Mouse (Mus musculus): Measurements from ENCODE around the gene Kremen2. TPM values are rescaled to one million over a fixed set of nuclear protein-coding genes. Genes with fewer than 3 reads are reported as not detected.
"Not testable (repeated sequence)": the region's sequence is repeated elsewhere in the genome, so short reads cannot be mapped to it uniquely, and the experiment has no call there.

Kremen2 gene
- polyA plus RNA-seq, 1 experiment from 2014 or later, result 1.0 TPM

DNA sequence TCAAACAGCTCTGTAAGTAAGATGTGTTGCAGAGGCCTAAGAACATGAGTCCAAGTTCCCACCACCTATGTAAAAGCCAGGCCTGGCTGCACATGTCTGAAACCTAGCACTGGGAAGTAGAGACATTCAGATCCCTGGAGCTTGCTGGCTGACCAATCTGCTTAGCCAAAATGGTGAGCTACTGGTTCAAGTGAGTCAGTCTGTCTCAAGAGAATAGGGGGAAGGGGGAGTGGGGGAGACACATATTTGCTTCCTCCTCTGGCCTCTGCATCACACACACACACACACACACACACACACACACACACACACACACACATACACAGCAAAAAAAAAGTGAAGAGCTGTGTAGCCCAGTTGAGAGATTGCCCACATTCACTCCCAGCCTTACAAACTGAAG is 37.7 kb upstream of the Kremen2 start:
- no peak overlapping the region for H3K9ac ChIP-seq (replicated peaks; ENCODE audit: low read depth, low read length)
- H3K4me3 ChIP-seq (replicated peaks; ENCODE audit: low read length), result no peak overlapping the region
- H3K9me3 ChIP-seq (ENCODE audit: control insufficient read depth, low read length), result no peaks in the 10 kb centered on the region
- no peaks in the 10 kb centered on the region for H3K36me3 ChIP-seq (ENCODE audit: control insufficient read depth, insufficient read depth)
- H3K27ac ChIP-seq (ENCODE audit: low read length), result no peak overlapping the region
- ATAC-seq, result no peak
- H3K27me3 ChIP-seq (replicated peaks; ENCODE audit: control insufficient read depth, insufficient read depth, low read length), result no peaks in the 10 kb centered on the region
- peaks cover 9% of the 10 kb centered on the region for H3K4me1 ChIP-seq (replicated peaks; ENCODE audit: control insufficient read depth, insufficient read depth, low read length)
- H3K4me2 ChIP-seq (ENCODE audit: low read length), result no peak overlapping the region

GRCm38 (mm10) chr17:23778447-23778846 is 32.8 kb upstream of the Kremen2 start:
- Histone ChIP-seq H3K27ac (ENCODE audit: low read length) (no peak overlapping the region), H3K27me3 (replicated peaks; ENCODE audit: control insufficient read depth, insufficient read depth, low read length) (no peaks in the 10 kb centered on the region), H3K4me3 (replicated peaks; ENCODE audit: low read length) (no peak overlapping the region), H3K36me3 (ENCODE audit: control insufficient read depth, insufficient read depth) (no peaks in the 10 kb centered on the region), H3K9ac (replicated peaks; ENCODE audit: low read depth, low read length) (no peak overlapping the region), H3K4me1 (replicated peaks; ENCODE audit: control insufficient read depth, insufficient read depth, low read length) (0 out of 2 replicates have a peak, but pooled peaks cover 2% of the 10 kb centered on the region), H3K4me2 (ENCODE audit: low read length) (no peak overlapping the region), H3K9me3 (ENCODE audit: control insufficient read depth, low read length) (no peaks in the 10 kb centered on the region)
- no peak for ATAC-seq
- WGBS, result 44% methylated on average over 2 of the region's 2 CpGs

DNA sequence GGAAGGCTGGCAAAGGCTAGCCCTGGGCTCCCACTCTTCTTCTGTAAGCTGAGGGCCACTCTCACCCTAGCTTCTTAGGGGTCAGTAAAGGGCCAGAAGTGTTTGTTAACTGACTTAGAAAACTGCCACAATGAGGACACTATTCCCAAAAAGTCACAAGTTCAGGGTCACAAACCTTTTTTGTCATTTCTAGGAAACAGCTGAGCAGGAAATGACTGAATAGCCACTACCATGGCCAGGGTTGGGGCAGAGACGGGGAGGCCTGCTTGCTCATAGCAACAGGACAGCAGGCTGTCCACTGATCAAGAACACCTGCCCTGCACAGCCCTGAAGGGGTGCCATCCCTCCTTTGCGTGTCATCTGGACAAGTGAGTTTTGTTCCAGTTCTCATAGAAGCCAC is 31.5 kb upstream of the Kremen2 start:
- H3K9ac ChIP-seq (replicated peaks; ENCODE audit: low read depth, low read length), result no peak overlapping the region
- H3K36me3 ChIP-seq (ENCODE audit: control insufficient read depth, insufficient read depth), result no peaks in the 10 kb centered on the region
- 80% methylated on average over 2 of the region's 2 CpGs for WGBS
- no peak overlapping the region for H3K4me3 ChIP-seq (replicated peaks; ENCODE audit: low read length)
- H3K4me2 ChIP-seq (ENCODE audit: low read length), result no peak overlapping the region
- H3K4me1 ChIP-seq (replicated peaks; ENCODE audit: control insufficient read depth, insufficient read depth, low read length), result peaks cover 3% of the 10 kb centered on the region
- no peak for ATAC-seq
- H3K27me3 ChIP-seq (replicated peaks; ENCODE audit: control insufficient read depth, insufficient read depth, low read length), result no peaks in the 10 kb centered on the region
- H3K9me3 ChIP-seq (ENCODE audit: control insufficient read depth, low read length), result no peaks in the 10 kb centered on the region
- no peak overlapping the region for H3K27ac ChIP-seq (ENCODE audit: low read length)

GRCm38 (mm10) chr17:23776216-23776615 is 30.6 kb upstream of the Kremen2 start:
- no peak for ATAC-seq

DNA sequence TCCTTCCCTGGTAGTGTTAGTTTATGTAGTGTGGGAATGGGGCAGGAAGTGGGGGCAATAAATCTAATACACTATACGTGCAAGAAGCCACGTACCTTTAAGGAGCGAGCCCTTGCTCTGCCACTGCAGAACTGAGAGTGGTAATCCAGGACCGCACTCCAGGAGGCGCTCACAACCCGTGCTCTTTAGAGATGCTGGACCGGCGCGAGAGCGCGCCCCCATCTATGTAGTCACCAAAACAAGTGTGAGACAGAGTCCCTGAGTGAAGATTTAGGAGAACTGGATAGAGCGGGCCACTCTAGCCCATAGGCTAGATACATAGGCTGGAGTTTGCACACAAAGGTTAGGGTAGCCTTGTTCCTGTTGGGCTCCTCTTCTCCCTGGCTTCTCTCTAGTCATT is 28.5 kb upstream of the Kremen2 start:
- Histone ChIP-seq H3K4me2 (ENCODE audit: low read length) (no peak overlapping the region), H3K27me3 (replicated peaks; ENCODE audit: control insufficient read depth, insufficient read depth, low read length) (no peaks in the 10 kb centered on the region), H3K36me3 (ENCODE audit: control insufficient read depth, insufficient read depth) (no peaks in the 10 kb centered on the region), H3K4me1 (replicated peaks; ENCODE audit: control insufficient read depth, insufficient read depth, low read length) (peaks cover 16% of the 10 kb centered on the region), H3K9me3 (ENCODE audit: control insufficient read depth, low read length) (no peaks in the 10 kb centered on the region), H3K9ac (replicated peaks; ENCODE audit: low read depth, low read length) (no peak overlapping the region), H3K27ac (ENCODE audit: low read length) (no peak overlapping the region), H3K4me3 (replicated peaks; ENCODE audit: low read length) (no peak overlapping the region)
- 6% methylated on average over 12 of the region's 12 CpGs for WGBS
- ATAC-seq, result no peak

More at GRCm38 (mm10) chr17:23776216-23776615, 30.6 kb upstream of the Kremen2 start:
- Histone ChIP-seq H3K9ac (replicated peaks; ENCODE audit: low read depth, low read length) (no peak overlapping the region), H3K4me2 (ENCODE audit: low read length) (no peak overlapping the region), H3K27ac (ENCODE audit: low read length) (no peak overlapping the region), H3K4me1 (replicated peaks; ENCODE audit: control insufficient read depth, insufficient read depth, low read length) (peaks cover 7% of the 10 kb centered on the region), H3K27me3 (replicated peaks; ENCODE audit: control insufficient read depth, insufficient read depth, low read length) (no peaks in the 10 kb centered on the region), H3K36me3 (ENCODE audit: control insufficient read depth, insufficient read depth) (no peaks in the 10 kb centered on the region), H3K4me3 (replicated peaks; ENCODE audit: low read length) (no peak overlapping the region), H3K9me3 (ENCODE audit: control insufficient read depth, low read length) (no peaks in the 10 kb centered on the region)
- 76% methylated on average over 10 of the region's 10 CpGs for WGBS

DNA sequence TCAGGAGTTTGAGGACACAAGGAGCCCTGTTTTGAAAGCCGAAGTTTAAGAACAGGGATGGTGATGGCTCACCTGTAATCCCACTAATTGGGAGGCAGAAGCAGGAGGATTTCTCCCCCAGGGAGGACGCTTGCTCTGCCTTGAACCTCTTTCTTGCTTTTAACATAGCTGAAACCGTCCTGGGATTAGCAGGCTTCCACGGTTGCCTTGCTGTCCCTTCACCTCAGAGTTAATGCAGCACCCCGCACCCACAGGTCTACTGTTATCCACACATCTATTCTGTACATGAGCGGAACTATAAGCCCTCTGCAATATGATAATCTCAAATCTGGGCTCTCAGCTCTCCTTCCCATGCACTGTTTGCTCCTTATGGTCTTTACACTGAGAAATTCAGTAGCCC is 28.0 kb upstream of the Kremen2 start:
- no peak for ATAC-seq
- Histone ChIP-seq H3K4me3 (replicated peaks; ENCODE audit: low read length) (no peak overlapping the region), H3K9me3 (ENCODE audit: control insufficient read depth, low read length) (no peaks in the 10 kb centered on the region), H3K4me1 (replicated peaks; ENCODE audit: control insufficient read depth, insufficient read depth, low read length) (peaks cover 16% of the 10 kb centered on the region), H3K9ac (replicated peaks; ENCODE audit: low read depth, low read length) (no peak overlapping the region), H3K36me3 (ENCODE audit: control insufficient read depth, insufficient read depth) (no peaks in the 10 kb centered on the region), H3K4me2 (ENCODE audit: low read length) (no peak overlapping the region), H3K27me3 (replicated peaks; ENCODE audit: control insufficient read depth, insufficient read depth, low read length) (no peaks in the 10 kb centered on the region), H3K27ac (ENCODE audit: low read length) (no peak overlapping the region)
- WGBS, result 73% methylated on average over 6 of the region's 6 CpGs

- 69% methylated on average over 2 of the region's 2 CpGs for WGBS
- H3K27ac ChIP-seq (ENCODE audit: low read length); H3K9ac ChIP-seq (replicated peaks; ENCODE audit: low read depth, low read length); ATAC-seq; H3K9me3 ChIP-seq (ENCODE audit: control insufficient read depth, low read length); H3K36me3 ChIP-seq (ENCODE audit: control insufficient read depth, insufficient read depth); H3K27me3 ChIP-seq (replicated peaks; ENCODE audit: control insufficient read depth, insufficient read depth, low read length): not testable (repeated sequence)
- Histone ChIP-seq H3K4me1 (replicated peaks; ENCODE audit: control insufficient read depth, insufficient read depth, low read length) (peaks cover 16% of the 10 kb centered on the region), H3K4me3 (replicated peaks; ENCODE audit: low read length) (peak overlapping the region; percentile 94), H3K4me2 (ENCODE audit: low read length) (peak overlapping the region; percentile 58)
Measured at GRCm38 (mm10) chr17:23772219-23772556, 26.6 kb upstream of the Kremen2 start.

- peak; percentile 98 for ATAC-seq
- 3% methylated on average over 56 of the region's 58 CpGs for WGBS
- peak within 1 kb of the TSS; percentile 99 for H3K9ac ChIP-seq (replicated peaks; ENCODE audit: low read depth, low read length)
Measured at GRCm38 (mm10) chr17:23771284-23772218, 25.9 kb upstream of the Kremen2 start, which contains the start of gene Flywch1. Flywch1 (minus strand) TSS chr17:23771602.

DNA sequence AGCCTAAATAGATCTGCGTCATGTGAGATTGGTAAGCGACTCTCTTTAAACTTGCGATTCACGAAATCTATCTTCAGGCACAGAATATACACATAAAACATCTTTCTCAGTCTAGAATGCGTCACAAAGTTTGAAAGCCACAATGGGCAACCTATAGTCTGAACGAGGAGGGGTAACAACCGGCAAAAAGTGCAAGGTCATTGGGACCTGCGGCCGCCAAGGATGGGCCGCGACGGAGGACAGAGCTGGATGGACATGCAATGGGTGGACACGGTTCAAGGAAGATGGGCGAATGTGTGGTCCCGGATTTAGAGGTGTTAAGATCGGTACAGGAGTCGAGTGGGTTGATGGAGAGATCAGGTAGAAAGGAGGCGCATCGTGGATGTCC is 25.3 kb upstream of the Kremen2 start:
- no peaks in the 10 kb centered on the region for H3K9me3 ChIP-seq (ENCODE audit: control insufficient read depth, low read length)
- H3K27ac ChIP-seq (ENCODE audit: low read length), result peak overlapping the region; percentile 88
- peaks cover 16% of the 10 kb centered on the region for H3K4me1 ChIP-seq (replicated peaks; ENCODE audit: control insufficient read depth, insufficient read depth, low read length)
- peak overlapping the region; percentile 99 for H3K9ac ChIP-seq (replicated peaks; ENCODE audit: low read depth, low read length)
- H3K36me3 ChIP-seq (ENCODE audit: control insufficient read depth, insufficient read depth), result no peaks in the 10 kb centered on the region
- H3K27me3 ChIP-seq (replicated peaks; ENCODE audit: control insufficient read depth, insufficient read depth, low read length), result no peaks in the 10 kb centered on the region
- peak overlapping the region; percentile 82 for H3K4me2 ChIP-seq (ENCODE audit: low read length)
- ATAC-seq, result no peak; the same call in 1 of the 2 replicates
- 0% methylated on average over 19 of the region's 19 CpGs for WGBS
- peak overlapping the region; percentile 94 for H3K4me3 ChIP-seq (replicated peaks; ENCODE audit: low read length)

More at GRCm38 (mm10) chr17:23771284-23772218, 25.9 kb upstream of the Kremen2 start, which contains the start of gene Flywch1:
- Histone ChIP-seq H3K4me1 (replicated peaks; ENCODE audit: control insufficient read depth, insufficient read depth, low read length) (peaks cover 16% of the 10 kb centered on the region), H3K4me2 (ENCODE audit: low read length) (peak within 1 kb of the TSS; percentile 82), H3K9me3 (ENCODE audit: control insufficient read depth, low read length) (no peaks in the 10 kb centered on the region), H3K4me3 (replicated peaks; ENCODE audit: low read length) (peak within 1 kb of the TSS; percentile 94), H3K27ac (ENCODE audit: low read length) (peak within 1 kb of the TSS; percentile 88), H3K27me3 (replicated peaks; ENCODE audit: control insufficient read depth, insufficient read depth, low read length) (no peaks in the 10 kb centered on the region), H3K36me3 (ENCODE audit: control insufficient read depth, insufficient read depth) (no peaks in the 10 kb centered on the region)
